Mouse (Mus musculus): Measurements from ENCODE around the gene Abca16. TPM values are rescaled to one million over a fixed set of nuclear protein-coding genes. Genes with fewer than 3 reads are reported as not detected.

Abca16 gene
- total RNA-seq (2023; ENCODE audit: inconsistent age) = not detected in 4 replicates

DNA sequence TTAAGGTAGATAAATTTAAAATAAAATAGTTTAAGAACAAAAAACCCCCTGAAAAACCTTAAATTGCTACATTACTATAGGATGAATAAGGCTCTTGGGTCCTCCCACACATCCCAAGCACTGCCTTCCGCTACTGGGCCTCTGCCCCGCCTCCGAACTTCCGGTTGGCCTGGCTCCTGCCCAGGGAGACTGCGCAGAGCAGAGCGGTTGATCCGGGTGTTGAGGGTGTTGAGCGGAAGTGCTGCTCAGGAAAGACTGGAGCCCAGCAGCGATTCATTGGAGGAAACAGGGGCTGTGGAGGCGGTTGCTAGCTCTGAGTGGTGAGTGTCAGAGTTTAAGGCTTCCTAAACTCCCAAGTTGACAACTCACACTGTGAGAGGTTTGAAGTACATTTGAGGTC, at the start of gene Abca16:
Gene Abca16, plus strand, starts transcription at position 201 of the 400 bp plus-strand sequence.

Other genes with a start within 250 kb of the Abca16 start
- not detected in 4 replicates for gene Anks4b, start 235.8 kb upstream of the Abca16 start, total RNA-seq (2023; ENCODE audit: inconsistent age)
- not detected in 4 replicates for gene Crym, start 207.5 kb upstream of the Abca16 start, total RNA-seq (2023; ENCODE audit: inconsistent age)
- not detected in 4 replicates for gene Abca14, start 205.7 kb upstream of the Abca16 start, total RNA-seq (2023; ENCODE audit: inconsistent age)
- gene Abca15, start 81.0 kb upstream of the Abca16 start, total RNA-seq (2023; ENCODE audit: inconsistent age) = not detected in 4 replicates
- 83.5 to 91.4 TPM (median 87.8 TPM) in 4 replicates for gene Uqcrc2, start 225.5 kb downstream of the Abca16 start, total RNA-seq (2023; ENCODE audit: inconsistent age)

All from B cell, adult (primary cell).